Mouse (Mus musculus): ENCODE results near the gene Prcp.

Gene Prcp

DNA sequence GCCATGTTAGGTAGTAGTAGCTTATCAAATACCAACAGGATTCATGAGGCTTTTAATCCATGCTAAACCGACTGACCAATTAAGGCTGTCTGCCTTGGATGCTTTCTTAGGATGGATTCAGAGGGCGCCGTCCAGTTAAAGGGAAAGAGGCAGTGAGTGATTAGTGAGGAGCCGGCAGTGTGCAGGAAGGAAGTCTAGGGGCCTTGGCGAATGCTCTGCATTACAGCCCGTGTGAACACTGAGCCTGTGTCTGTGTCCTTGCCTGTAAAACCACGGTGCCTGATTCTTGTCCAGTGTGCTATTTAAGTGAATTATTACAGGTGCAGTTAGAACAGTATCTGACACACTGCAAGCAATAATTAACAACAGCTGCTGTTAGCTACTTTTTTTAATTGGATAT, 104.5 kb downstream of the Prcp start:
- 56% methylated on average over 7 of the region's 7 CpGs for WGBS

GRCm38 (mm10) chr7:92980741-92981140, 106.5 kb downstream of the Prcp start:
- 76% methylated on average over 2 of the region's 2 CpGs for WGBS

DNA sequence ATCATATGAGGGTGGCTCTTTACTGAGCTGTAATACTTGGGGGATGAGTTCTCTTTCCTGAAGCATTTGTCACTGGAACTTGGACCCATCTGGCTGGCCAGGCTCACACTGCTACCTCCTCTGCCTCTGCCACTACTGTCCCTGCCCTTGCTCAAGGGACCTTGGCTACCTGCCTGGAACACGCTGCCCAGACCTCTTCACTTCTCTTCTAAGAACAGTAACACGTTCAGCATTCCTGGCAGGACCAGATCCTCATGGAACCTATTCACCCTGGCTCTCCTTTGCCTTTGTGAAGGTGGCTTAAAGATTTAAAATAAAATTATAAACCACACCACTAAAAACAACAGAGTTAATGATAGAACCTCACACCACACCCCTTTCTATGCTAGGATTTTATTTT, 107.6 kb downstream of the Prcp start:
- WGBS: 78% methylated on average over 2 of the region's 2 CpGs

All from cerebral cortex, adult 2 months (tissue).